8 mouse cellular contexts compared by ENCODE assay signal in the genomic region with DNA sequence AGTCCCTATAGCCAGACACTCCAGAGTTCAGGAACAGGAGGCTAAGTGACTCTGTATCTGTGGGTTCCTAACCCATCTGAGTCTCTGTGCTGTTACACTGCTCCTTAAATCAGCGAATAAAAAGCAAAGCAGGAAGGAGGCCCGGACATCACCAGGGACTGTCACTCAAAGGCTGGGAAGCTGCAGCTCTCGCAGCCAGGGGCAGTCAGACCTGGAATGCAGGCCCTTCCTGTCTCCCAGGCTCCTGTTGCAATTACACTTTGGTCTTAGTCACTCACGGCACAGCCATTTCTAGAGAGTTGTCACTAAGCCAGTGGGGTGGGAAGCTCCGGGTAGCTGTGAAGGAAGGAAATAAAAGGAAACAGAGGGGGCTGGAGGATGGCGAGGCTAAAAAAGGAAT. TPM values are rescaled to one million over a fixed set of nuclear protein-coding genes. Genes with fewer than 3 reads are reported as not detected.
DNase-seq lines count a peak whose midpoint lies in the region; ATAC-seq and TF ChIP-seq lines count a peak whose summit lies in the region.

No protein-coding gene starts in this region.

- no peak for TF ChIP-seq CTCF in kidney, adult 2 months (conservative IDR thresholded peaks at IDR 0.05; ENCODE audit: insufficient read depth, insufficient read length, low read depth, low read length)

- H3K4me2 ChIP-seq in intestine, embryonic 14.5 days (ENCODE audit: low read length): 0 out of 2 replicates have a peak overlapping the region, but pooled peaks have one; percentile 13
- H3K4me2 ChIP-seq in stomach, embryonic 15.5 days: no peak overlapping the region

- no peaks in the 10 kb centered on the region for H3K27me3 ChIP-seq in kidney, adult 2 months (replicated peaks; ENCODE audit: control insufficient read depth, insufficient read depth, low read length)
- no peaks in the 10 kb centered on the region for H3K27me3 ChIP-seq in intestine, embryonic 14.5 days (replicated peaks; ENCODE audit: control insufficient read depth, insufficient read depth, low read length)
- H3K27me3 ChIP-seq in stomach, embryonic 15.5 days (replicated peaks): no peaks in the 10 kb centered on the region

- no peak for ATAC-seq in intestine, embryonic 14.5 days (replicated peaks; ENCODE audit: low FRiP score, low TSS enrichment, low read depth)
- ATAC-seq in stomach, embryonic 15.5 days (ENCODE audit: insufficient read depth, low FRiP score, low read depth): no peak

- no peak overlapping the region for H3K27ac ChIP-seq in kidney, adult 2 months (ENCODE audit: insufficient read depth, low read depth, low read length)
- peak overlapping the region; percentile 36; the same call in 1 of the 2 replicates for H3K27ac ChIP-seq in intestine, embryonic 14.5 days (ENCODE audit: low read depth)
- H3K27ac ChIP-seq in stomach, embryonic 15.5 days: peak overlapping the region; percentile 74

- intact Hi-C loops in gastrocnemius, postnatal 14 days (cut with DNase I; ENCODE audit: low total_unique reads): no loop called here

- DNase-seq in kidney, adult 2 months: peak; percentile 58
- no peak for DNase-seq in kidney, adult 11 months
- peak; percentile 92 for DNase-seq in brain, adult 2 months (ENCODE audit: low read depth, low spot score)
- peak; percentile 43 for DNase-seq in gastrocnemius, postnatal 14 days
- no peak for DNase-seq in intestine, embryonic 14.5 days (ENCODE audit: low spot score)
- peak; percentile 74 for DNase-seq in lung, postnatal 10 days
- no peak for DNase-seq in testis, postnatal 14 days (ENCODE audit: low spot score)

- TF ChIP-seq POLR2A in kidney, adult 2 months (IDR thresholded peaks at IDR 0.05; ENCODE audit: low read depth, low read length): no peak

- 19% methylated on average over 6 of the region's 6 CpGs for WGBS in kidney, adult 2 months
- 13% methylated on average over 6 of the region's 6 CpGs for WGBS in intestine, embryonic 14.5 days
- WGBS in stomach, embryonic 15.5 days: 17% methylated on average over 6 of the region's 6 CpGs

- H3K4me3 ChIP-seq in kidney, adult 2 months (ENCODE audit: insufficient read depth, low read depth, low read length): no peak overlapping the region
- H3K4me3 ChIP-seq in intestine, embryonic 14.5 days (ENCODE audit: low read depth, low read length): no peak overlapping the region
- no peak overlapping the region for H3K4me3 ChIP-seq in stomach, embryonic 15.5 days (replicated peaks)

- no peaks in the 10 kb centered on the region for H3K9me3 ChIP-seq in intestine, embryonic 14.5 days (ENCODE audit: control insufficient read depth, low read length)
- H3K9me3 ChIP-seq in stomach, embryonic 15.5 days: no peaks in the 10 kb centered on the region

- 0 out of 2 replicates have a peak, but pooled peaks cover 5% of the 10 kb centered on the region for H3K4me1 ChIP-seq in kidney, adult 2 months (ENCODE audit: control insufficient read depth, insufficient read depth, low read length)
- H3K4me1 ChIP-seq in intestine, embryonic 14.5 days (replicated peaks; ENCODE audit: control insufficient read depth, insufficient read depth, low read length): peaks cover 45% of the 10 kb centered on the region
- H3K4me1 ChIP-seq in stomach, embryonic 15.5 days: peaks cover 41% of the 10 kb centered on the region

- 0 out of 2 replicates have a peak overlapping the region, but pooled peaks have one; percentile 16 for H3K9ac ChIP-seq in intestine, embryonic 14.5 days (ENCODE audit: low read length)
- H3K9ac ChIP-seq in stomach, embryonic 15.5 days: no peak overlapping the region

- no peaks in the 10 kb centered on the region for H3K36me3 ChIP-seq in kidney, adult 2 months (ENCODE audit: control insufficient read depth, insufficient read depth, low read length)
- H3K36me3 ChIP-seq in intestine, embryonic 14.5 days (ENCODE audit: control insufficient read depth, insufficient read depth, low read length): no peaks in the 10 kb centered on the region
- no peaks in the 10 kb centered on the region for H3K36me3 ChIP-seq in stomach, embryonic 15.5 days

RNA-seq across cellular contexts. Expression of a gene that starts 33.2 kb away (rescaled TPM):
- 9.4 and 10.8 TPM in 2 replicates for polyA plus RNA-seq in kidney, adult 2 months (2012; rRNA removed)
- 10 to 100 TPM; 18.5 to 18.8 TPM for total RNA-seq in gastrocnemius, postnatal 14 days (2021)
- polyA plus RNA-seq in intestine, embryonic 14.5 days (2014; fragmentation: Nextera tagmentation; extraction: Ambion mirVana): 24.9 and 27.8 TPM in 2 replicates
- 26.0 and 27.0 TPM in 2 replicates for polyA plus RNA-seq in stomach, embryonic 15.5 days (2015; fragmentation: Nextera tagmentation; extraction: Ambion mirVana)

Comparison
In these comparisons a context has a peak if more than half of its experiments do, and no peak if none do; other contexts are left out.
1. DNase-seq: peak in kidney, adult 2 months (single experiment), brain, adult 2 months (single experiment), gastrocnemius, postnatal 14 days (single experiment) and lung, postnatal 10 days (single experiment); none in kidney, adult 11 months (single experiment), intestine, embryonic 14.5 days (single experiment) and testis, postnatal 14 days (single experiment).